Mouse (Mus musculus) heart, postnatal 0 days (tissue): ENCODE data around the gene Arl6ip4.

Source experiments
- CTCF ChIP-seq: IDR thresholded peaks from 2 replicates; pipeline ENCODE4 v1.5.1; 2016; ENCODE audit warnings: antibody characterized with exemption, control low read depth, low read depth
- EP300 ChIP-seq: IDR thresholded peaks from 2 replicates; pipeline ENCODE4 v1.6.1; 2016; ENCODE audit warnings: antibody characterized with exemption, low read depth

DNA sequence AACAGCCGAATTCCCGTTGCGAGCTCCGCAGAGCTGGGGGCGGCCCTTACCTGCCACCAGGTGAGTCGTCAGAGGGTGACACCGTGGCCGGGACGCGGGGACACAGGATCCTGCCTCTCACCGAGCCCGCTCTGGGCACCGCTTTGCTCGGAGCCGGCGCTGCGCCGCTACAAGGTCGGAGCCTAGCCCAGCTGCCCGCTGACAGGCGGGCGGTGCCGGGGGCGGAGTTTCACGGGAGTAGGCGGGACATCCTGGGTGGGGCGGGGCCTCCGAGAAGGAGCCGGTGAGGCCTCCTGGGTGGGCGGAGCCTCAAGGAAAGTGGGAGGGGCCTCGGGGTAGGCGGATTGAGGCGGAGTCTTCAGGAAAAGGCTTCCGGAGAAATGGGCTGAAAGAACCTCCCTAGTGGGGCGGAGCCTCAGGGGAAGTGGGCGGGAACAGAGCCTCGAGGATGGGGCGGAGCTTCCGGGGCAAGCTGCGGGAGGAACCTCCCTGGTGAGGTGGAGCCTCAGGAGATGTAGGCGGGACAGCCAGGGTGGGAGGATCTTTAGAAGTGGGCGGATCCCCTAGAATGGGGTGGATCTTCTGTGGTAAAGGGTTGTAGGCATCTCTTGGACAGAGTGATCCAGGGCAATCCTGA, 20.2 kb upstream of the Arl6ip4 start, which contains the start of gene Abcb9:
- TF ChIP-seq CTCF (no peak), EP300 (no peak)
